Mouse (Mus musculus): ENCODE measurements around the gene Soga1. TPM values are rescaled to one million over a fixed set of nuclear protein-coding genes. Genes with fewer than 3 reads are reported as not detected.

The Soga1 gene
- polyA plus RNA-seq, 1 experiment from 2014 or later: 5.9 TPM

GRCm38 (mm10) chr2:157076585-157076984 lies 2.5 kb downstream of the Soga1 start:
- Histone ChIP-seq H3K4me2 (ENCODE audit: low read length) (peak overlapping the region; percentile 89), H3K36me3 (ENCODE audit: control insufficient read depth, insufficient read depth, low read length) (peaks cover 15% of the 10 kb centered on the region; the same call in 1 of the 2 replicates), H3K27me3 (replicated peaks; ENCODE audit: control insufficient read depth, insufficient read depth, low read length) (no peaks in the 10 kb centered on the region), H3K27ac (ENCODE audit: low read depth, low read length) (no peak overlapping the region), H3K4me3 (ENCODE audit: low read depth, low read length) (peak overlapping the region; percentile 96), H3K4me1 (ENCODE audit: control insufficient read depth, insufficient read depth, low read length) (peaks cover 52% of the 10 kb centered on the region), H3K9ac (ENCODE audit: low read length) (peak overlapping the region; percentile 98; the same call in 1 of the 2 replicates), H3K9me3 (replicated peaks; ENCODE audit: control insufficient read depth, low read length) (no peaks in the 10 kb centered on the region)
- ATAC-seq (no peak), DNase-seq (ENCODE audit: low spot score) (no peak)
- 89% methylated on average over 7 of the region's 7 CpGs for WGBS

- ATAC-seq (no peak), DNase-seq (ENCODE audit: low spot score) (no peak)
- Histone ChIP-seq H3K27ac (ENCODE audit: low read depth, low read length) (no peak overlapping the region), H3K4me1 (ENCODE audit: control insufficient read depth, insufficient read depth, low read length) (peaks cover 61% of the 10 kb centered on the region), H3K27me3 (replicated peaks; ENCODE audit: control insufficient read depth, insufficient read depth, low read length) (no peaks in the 10 kb centered on the region), H3K9ac (ENCODE audit: low read length) (peak overlapping the region; percentile 40; the same call in 1 of the 2 replicates), H3K4me3 (ENCODE audit: low read depth, low read length) (peak overlapping the region; percentile 11), H3K36me3 (ENCODE audit: control insufficient read depth, insufficient read depth, low read length) (peaks cover 17% of the 10 kb centered on the region; the same call in 1 of the 2 replicates), H3K9me3 (replicated peaks; ENCODE audit: control insufficient read depth, low read length) (no peaks in the 10 kb centered on the region), H3K4me2 (ENCODE audit: low read length) (peak overlapping the region; percentile 89)
- WGBS: 41% methylated on average over 3 of the region's 3 CpGs
Measured at GRCm38 (mm10) chr2:157075685-157076084, 3.4 kb downstream of the Soga1 start.

- H3K4me2 ChIP-seq (ENCODE audit: low read length): peak overlapping the region; percentile 89
- DNase-seq (ENCODE audit: low spot score) (no peak), ATAC-seq (no peak)
- H3K4me1 ChIP-seq (ENCODE audit: control insufficient read depth, insufficient read depth, low read length): peaks cover 66% of the 10 kb centered on the region
- H3K4me3 ChIP-seq (ENCODE audit: low read depth, low read length): peak overlapping the region; percentile 11; the same call in 1 of the 2 replicates
- no peak overlapping the region for H3K27ac ChIP-seq (ENCODE audit: low read depth, low read length)
- no peaks in the 10 kb centered on the region for H3K27me3 ChIP-seq (replicated peaks; ENCODE audit: control insufficient read depth, insufficient read depth, low read length)
- no peaks in the 10 kb centered on the region for H3K9me3 ChIP-seq (replicated peaks; ENCODE audit: control insufficient read depth, low read length)
- 91% methylated on average over 3 of the region's 3 CpGs for WGBS
- H3K9ac ChIP-seq (ENCODE audit: low read length): peak overlapping the region; percentile 40
- H3K36me3 ChIP-seq (ENCODE audit: control insufficient read depth, insufficient read depth, low read length): peaks cover 17% of the 10 kb centered on the region; the same call in 1 of the 2 replicates
Measured at GRCm38 (mm10) chr2:157075226-157075625, 3.8 kb downstream of the Soga1 start.

GRCm38 (mm10) chr2:157074772-157075171 lies 4.3 kb downstream of the Soga1 start:
- WGBS: 67% methylated on average over 5 of the region's 5 CpGs
- peak overlapping the region; percentile 89 for H3K4me2 ChIP-seq (ENCODE audit: low read length)
- H3K4me3 ChIP-seq (ENCODE audit: low read depth, low read length): no peak overlapping the region
- no peak overlapping the region for H3K9ac ChIP-seq (ENCODE audit: low read length)
- peak overlapping the region; percentile 27; the same call in 1 of the 2 replicates for H3K27ac ChIP-seq (ENCODE audit: low read depth, low read length)
- ATAC-seq (no peak), DNase-seq (ENCODE audit: low spot score) (no peak)
- H3K27me3 ChIP-seq (replicated peaks; ENCODE audit: control insufficient read depth, insufficient read depth, low read length): no peaks in the 10 kb centered on the region
- H3K36me3 ChIP-seq (ENCODE audit: control insufficient read depth, insufficient read depth, low read length): peaks cover 17% of the 10 kb centered on the region; the same call in 1 of the 2 replicates
- no peaks in the 10 kb centered on the region for H3K9me3 ChIP-seq (replicated peaks; ENCODE audit: control insufficient read depth, low read length)
- H3K4me1 ChIP-seq (ENCODE audit: control insufficient read depth, insufficient read depth, low read length): peaks cover 68% of the 10 kb centered on the region

GRCm38 (mm10) chr2:157074186-157074724 lies 4.8 kb downstream of the Soga1 start:
- no peak for DNase-seq (ENCODE audit: low spot score)
- Histone ChIP-seq H3K27me3 (replicated peaks; ENCODE audit: control insufficient read depth, insufficient read depth, low read length) (no peaks in the 10 kb centered on the region), H3K9ac (ENCODE audit: low read length) (no peak overlapping the region), H3K4me2 (ENCODE audit: low read length) (peak overlapping the region; percentile 89), H3K27ac (ENCODE audit: low read depth, low read length) (peak overlapping the region; percentile 27; the same call in 1 of the 2 replicates), H3K9me3 (replicated peaks; ENCODE audit: control insufficient read depth, low read length) (no peaks in the 10 kb centered on the region), H3K36me3 (ENCODE audit: control insufficient read depth, insufficient read depth, low read length) (peaks cover 17% of the 10 kb centered on the region; the same call in 1 of the 2 replicates), H3K4me1 (ENCODE audit: control insufficient read depth, insufficient read depth, low read length) (peaks cover 72% of the 10 kb centered on the region), H3K4me3 (ENCODE audit: low read depth, low read length) (0 out of 2 replicates have a peak overlapping the region, but pooled peaks have one; percentile 2)
- 60% methylated on average over 9 of the region's 9 CpGs for WGBS
- ATAC-seq: no peak

GRCm38 (mm10) chr2:157073378-157074052 lies 5.5 kb downstream of the Soga1 start:
- WGBS: 82% methylated on average over 9 of the region's 9 CpGs
- H3K9ac ChIP-seq (ENCODE audit: low read length): 0 out of 2 replicates have a peak overlapping the region, but pooled peaks have one; percentile 17

GRCm38 (mm10) chr2:157072316-157072990 lies 6.6 kb downstream of the Soga1 start:
- H3K36me3 ChIP-seq (ENCODE audit: control insufficient read depth, insufficient read depth, low read length): peaks cover 17% of the 10 kb centered on the region; the same call in 1 of the 2 replicates
- ATAC-seq: no peak

More at GRCm38 (mm10) chr2:157073378-157074052, 5.5 kb downstream of the Soga1 start:
- Histone ChIP-seq H3K4me3 (ENCODE audit: low read depth, low read length) (no peak overlapping the region), H3K4me1 (ENCODE audit: control insufficient read depth, insufficient read depth, low read length) (peaks cover 79% of the 10 kb centered on the region), H3K27ac (ENCODE audit: low read depth, low read length) (no peak overlapping the region), H3K9me3 (replicated peaks; ENCODE audit: control insufficient read depth, low read length) (no peaks in the 10 kb centered on the region), H3K36me3 (ENCODE audit: control insufficient read depth, insufficient read depth, low read length) (peaks cover 17% of the 10 kb centered on the region; the same call in 1 of the 2 replicates), H3K27me3 (replicated peaks; ENCODE audit: control insufficient read depth, insufficient read depth, low read length) (no peaks in the 10 kb centered on the region), H3K4me2 (ENCODE audit: low read length) (peak overlapping the region; percentile 89; the same call in 1 of the 2 replicates)
- no peak for ATAC-seq
- no peak for DNase-seq (ENCODE audit: low spot score)

GRCm38 (mm10) chr2:157071556-157071955 lies 7.5 kb downstream of the Soga1 start:
- H3K9ac ChIP-seq (ENCODE audit: low read length): peak overlapping the region; percentile 21
- peaks cover 67% of the 10 kb centered on the region for H3K4me1 ChIP-seq (ENCODE audit: control insufficient read depth, insufficient read depth, low read length)
- 58% methylated on average over 2 of the region's 2 CpGs for WGBS
- peak overlapping the region; percentile 14; the same call in 1 of the 2 replicates for H3K4me2 ChIP-seq (ENCODE audit: low read length)
- no peaks in the 10 kb centered on the region for H3K27me3 ChIP-seq (replicated peaks; ENCODE audit: control insufficient read depth, insufficient read depth, low read length)
- ATAC-seq (no peak), DNase-seq (ENCODE audit: low spot score) (peak; percentile 53)
- H3K9me3 ChIP-seq (replicated peaks; ENCODE audit: control insufficient read depth, low read length): no peaks in the 10 kb centered on the region
- H3K36me3 ChIP-seq (ENCODE audit: control insufficient read depth, insufficient read depth, low read length): peaks cover 17% of the 10 kb centered on the region; the same call in 1 of the 2 replicates
- H3K27ac ChIP-seq (ENCODE audit: low read depth, low read length): peak overlapping the region; percentile 7; the same call in 1 of the 2 replicates
- no peak overlapping the region for H3K4me3 ChIP-seq (ENCODE audit: low read depth, low read length)

More at GRCm38 (mm10) chr2:157072316-157072990, 6.6 kb downstream of the Soga1 start:
- DNase-seq (ENCODE audit: low spot score): no peak
- Histone ChIP-seq H3K4me2 (ENCODE audit: low read length) (no peak overlapping the region), H3K4me3 (ENCODE audit: low read depth, low read length) (no peak overlapping the region), H3K9me3 (replicated peaks; ENCODE audit: control insufficient read depth, low read length) (no peaks in the 10 kb centered on the region), H3K27ac (ENCODE audit: low read depth, low read length) (no peak overlapping the region), H3K27me3 (replicated peaks; ENCODE audit: control insufficient read depth, insufficient read depth, low read length) (no peaks in the 10 kb centered on the region), H3K4me1 (ENCODE audit: control insufficient read depth, insufficient read depth, low read length) (peaks cover 76% of the 10 kb centered on the region), H3K9ac (ENCODE audit: low read length) (no peak overlapping the region)
- WGBS: 75% methylated on average over 9 of the region's 9 CpGs
